Mouse (Mus musculus): Measurements from ENCODE around the gene Catsperd. TPM values are rescaled to one million over a fixed set of nuclear protein-coding genes. Genes with fewer than 3 reads are reported as not detected.
"Not testable (repeated sequence)": the region's sequence is repeated elsewhere in the genome, so short reads cannot be mapped to it uniquely, and the experiment has no call there.

Gene Catsperd
- total and polyA plus RNA-seq, 3 experiments = 1.1 to 6.6 (median 1.9) TPM

DNA sequence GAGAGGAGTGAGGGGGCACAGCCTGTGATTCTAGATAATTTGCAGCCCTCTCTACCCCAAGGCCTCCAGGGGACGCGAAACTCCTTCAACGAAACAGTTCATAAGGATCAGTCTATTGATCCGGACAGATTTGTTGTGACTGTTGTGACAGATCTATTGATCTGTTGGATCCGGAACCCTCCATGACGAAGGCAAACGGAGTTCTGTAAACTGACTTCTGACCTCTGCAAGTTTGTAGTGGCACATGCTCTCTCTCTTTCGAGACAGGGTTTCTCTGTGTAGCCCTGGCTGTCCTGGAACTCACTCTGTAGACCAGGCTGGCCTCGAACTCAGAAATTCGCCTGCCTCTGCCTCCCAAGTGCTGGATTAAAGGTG is 15.4 kb upstream of the Catsperd start:
- not testable (repeated sequence) for DNase-seq

DNA sequence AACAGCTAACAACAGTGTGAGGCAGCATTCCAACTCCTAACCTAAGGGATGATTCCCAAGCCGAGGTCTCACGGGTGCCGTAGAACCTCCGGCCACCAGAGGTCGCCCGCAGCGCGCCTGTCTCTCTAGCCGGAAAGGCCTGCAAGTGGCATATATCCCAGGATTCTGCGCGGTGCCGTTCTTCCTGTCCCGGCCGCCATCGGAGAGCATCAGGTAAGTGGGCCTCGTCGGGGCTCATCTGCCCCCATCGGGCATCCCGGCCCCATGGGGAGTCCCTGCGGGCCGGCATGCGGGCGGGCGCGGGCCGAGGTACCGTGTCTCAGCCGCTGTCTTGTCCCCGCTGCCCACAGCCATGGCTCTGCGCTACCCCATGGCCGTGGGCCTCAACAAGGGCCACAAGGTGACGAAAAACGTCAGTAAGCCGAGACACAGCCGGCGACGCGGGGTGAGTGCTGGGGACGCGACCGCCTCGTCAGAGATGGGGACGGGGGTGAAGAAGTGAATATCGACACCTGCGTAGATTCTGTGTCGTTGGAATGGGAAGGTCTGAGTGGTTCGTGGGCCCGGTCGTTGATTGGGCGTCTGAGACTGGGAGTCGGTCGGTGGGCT is 14.6 kb upstream of the Catsperd start, which contains the start of gene Rpl36:
Gene Rpl36, plus strand, starts transcription at position 181 of the 609 bp plus-strand sequence.
- DNase-seq = peak; percentile 97

DNA sequence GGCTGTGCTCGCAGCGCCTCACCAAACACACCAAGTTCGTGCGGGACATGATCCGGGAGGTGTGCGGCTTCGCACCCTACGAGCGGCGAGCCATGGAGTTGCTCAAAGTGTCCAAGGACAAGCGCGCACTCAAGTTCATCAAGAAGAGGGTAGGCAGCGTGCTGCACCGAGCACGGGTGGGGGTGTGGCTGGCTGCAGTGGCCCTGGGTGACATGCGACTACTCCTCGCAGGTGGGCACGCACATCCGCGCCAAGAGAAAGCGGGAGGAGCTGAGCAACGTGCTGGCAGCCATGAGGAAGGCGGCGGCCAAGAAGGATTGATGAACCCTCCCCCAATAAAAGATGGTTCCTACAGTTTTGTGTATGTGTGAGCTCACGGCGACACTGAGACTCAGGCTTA is 14.1 kb upstream of the Catsperd start:
- peak; percentile 74 for DNase-seq

DNA sequence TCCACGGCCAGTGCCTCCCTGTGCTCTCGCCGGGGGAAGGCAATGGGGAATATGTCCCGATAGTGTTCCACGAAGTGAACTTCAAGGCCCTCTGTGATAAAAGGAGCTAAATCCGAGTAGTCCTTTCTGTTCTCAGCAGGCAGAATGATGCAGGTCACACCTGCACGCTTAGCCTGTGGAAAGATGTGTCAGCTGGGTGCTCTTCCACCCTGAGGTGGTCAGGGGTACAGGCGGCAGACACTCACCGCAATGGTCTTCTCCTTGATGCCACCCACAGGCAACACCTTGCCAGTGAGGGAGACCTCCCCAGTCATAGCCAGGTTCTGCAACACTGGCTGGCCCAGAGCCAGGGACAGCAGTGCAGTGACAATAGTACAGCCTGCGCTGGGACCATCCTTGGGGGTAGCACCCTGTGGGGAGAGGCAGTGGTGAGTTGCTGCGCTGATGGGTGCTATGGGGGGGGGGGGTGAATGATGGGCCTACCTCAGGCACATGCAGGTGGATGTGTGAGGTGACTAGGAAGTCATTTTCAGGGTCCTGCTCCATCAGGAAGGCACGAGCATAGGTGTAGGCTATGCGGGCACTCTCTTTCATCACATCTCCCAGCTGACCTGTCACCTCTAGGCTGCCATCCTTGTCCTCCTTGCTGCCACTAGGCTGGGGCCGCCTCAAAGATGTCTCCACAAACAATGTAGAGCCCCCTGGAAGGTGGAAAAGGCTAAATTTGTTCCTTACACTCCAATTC is 13.4 kb upstream of the Catsperd start:
- DNase-seq = peak; percentile 66

DNA sequence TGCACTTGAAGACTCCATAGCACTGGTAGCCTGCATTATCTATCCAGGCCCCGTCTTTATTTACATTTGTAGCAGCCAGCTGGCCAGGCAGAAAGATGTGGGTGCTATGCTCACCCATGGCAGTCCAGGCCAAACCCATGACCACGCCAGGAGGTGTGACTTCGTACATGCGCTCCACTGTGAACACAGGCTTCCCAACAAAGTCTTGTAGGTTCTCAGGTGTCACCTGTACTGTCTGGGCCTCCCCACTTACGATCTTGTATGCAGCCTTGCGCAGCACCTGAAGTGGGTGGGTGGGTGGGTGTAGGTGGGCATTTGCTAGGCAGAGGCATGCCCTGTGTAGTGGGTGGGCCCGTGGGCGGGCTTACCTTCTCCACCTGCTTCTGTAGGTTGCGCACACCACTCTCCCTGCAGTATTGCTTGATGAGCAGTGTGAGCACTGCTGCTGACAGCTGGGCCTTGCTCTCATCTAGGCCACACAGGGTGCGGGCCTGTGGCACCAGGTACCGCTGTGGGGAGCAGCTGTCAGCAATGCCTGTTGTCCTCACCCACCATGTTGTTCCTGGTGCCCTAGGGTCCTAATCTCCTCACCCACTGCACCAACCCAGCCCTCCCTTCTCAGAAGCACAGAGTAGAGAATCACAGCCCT is 12.7 kb upstream of the Catsperd start:
- DNase-seq = no peak

DNA sequence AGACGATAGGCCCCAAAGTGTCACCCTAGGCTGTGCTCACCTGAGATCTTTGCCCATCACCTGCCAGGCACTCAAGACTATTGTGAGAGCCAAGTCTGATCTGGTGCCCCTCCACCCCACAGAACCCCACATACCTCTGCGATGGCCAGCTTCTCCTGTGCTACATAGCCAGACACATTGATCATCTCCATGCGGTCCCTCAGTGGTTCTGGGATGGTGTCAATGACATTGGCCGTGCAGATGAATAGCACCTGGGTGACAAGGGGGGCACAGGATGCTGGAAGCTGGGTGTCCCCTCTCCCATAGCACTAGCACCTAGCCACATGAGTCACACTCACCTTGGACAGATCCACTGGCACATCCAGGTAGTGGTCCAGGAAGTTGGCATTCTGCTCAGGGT is 12.2 kb upstream of the Catsperd start:
- no peak for DNase-seq

DNA sequence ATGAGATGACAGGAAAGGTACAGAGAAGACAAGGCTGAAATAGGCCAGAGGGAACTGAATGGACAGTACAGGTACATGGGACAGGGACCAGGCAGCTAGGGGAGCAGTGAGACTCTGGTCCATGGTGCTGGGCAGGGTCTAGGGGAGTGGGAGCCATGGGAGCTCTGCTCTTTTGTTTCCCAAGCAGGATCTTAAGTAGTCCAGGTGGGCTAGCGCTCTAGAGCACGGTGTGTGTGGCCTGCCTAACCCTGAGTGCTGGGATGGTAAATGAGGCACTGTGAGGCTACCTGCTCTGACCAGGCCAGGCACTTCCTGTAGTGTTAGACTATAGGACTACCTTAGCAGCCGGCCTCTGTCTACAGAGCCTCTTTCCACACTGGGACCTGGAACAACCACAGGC is 11.2 kb upstream of the Catsperd start:
- no peak for DNase-seq

DNA sequence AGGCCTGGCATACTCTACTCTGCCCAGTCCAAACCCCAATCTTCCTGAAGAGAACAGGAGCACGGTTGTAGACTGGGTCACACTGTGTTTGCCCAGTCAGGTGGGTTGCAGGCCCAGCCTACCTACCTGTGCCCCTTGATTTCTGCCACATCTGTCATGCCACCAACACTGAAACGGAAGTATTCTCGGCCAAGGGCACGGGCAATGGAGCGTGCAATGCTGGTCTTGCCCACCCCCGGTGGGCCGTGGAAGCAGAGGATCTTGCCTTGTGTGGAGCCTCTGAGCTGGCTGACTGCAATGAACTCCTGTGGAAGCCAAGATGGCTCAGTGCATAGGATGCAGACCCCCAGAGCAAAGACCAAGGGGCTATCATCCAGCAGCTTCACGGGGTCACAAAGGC is 10.3 kb upstream of the Catsperd start:
- DNase-seq = no peak

DNA sequence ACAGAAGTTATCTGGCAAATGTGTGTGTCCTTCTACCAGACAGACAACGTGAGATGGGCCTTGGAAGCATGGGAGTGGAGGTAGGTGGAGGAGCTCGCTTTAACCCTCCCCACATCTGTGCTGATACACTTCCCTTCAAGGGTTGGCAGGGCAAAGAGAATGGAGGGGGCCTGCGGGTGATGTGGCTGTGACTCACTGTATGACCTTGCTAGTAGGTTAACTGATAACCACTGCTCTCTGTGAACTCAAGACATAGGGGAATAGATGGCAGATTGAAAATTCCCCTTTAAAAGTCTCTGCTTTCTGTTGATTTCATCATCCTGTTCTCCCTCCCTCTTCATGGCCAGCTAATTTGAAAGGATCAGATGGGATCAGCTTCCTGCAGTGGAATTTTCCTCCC is 2.4 kb upstream of the Catsperd start:
- peak; percentile 90 for DNase-seq

DNA sequence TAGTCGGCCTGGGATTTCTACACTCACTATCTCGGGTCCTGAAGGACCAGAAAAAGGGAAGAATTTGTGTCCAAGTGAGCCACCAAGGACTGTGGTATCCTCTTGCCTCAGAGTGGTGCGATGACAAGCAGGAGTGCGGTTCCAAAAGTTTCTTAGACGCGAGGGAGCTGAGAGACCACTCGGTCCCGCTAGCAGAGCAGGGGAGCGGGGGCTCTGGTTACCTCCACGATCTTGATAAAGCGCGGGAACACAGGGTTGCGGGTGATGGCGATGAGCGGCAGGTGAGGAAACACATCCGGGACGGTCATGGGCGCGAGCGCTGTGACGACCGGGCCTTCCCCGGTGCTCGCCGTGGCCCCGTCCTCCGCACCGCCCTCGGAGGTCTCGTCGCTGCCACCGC is 1.7 kb upstream of the Catsperd start:
- no peak for DNase-seq

DNA sequence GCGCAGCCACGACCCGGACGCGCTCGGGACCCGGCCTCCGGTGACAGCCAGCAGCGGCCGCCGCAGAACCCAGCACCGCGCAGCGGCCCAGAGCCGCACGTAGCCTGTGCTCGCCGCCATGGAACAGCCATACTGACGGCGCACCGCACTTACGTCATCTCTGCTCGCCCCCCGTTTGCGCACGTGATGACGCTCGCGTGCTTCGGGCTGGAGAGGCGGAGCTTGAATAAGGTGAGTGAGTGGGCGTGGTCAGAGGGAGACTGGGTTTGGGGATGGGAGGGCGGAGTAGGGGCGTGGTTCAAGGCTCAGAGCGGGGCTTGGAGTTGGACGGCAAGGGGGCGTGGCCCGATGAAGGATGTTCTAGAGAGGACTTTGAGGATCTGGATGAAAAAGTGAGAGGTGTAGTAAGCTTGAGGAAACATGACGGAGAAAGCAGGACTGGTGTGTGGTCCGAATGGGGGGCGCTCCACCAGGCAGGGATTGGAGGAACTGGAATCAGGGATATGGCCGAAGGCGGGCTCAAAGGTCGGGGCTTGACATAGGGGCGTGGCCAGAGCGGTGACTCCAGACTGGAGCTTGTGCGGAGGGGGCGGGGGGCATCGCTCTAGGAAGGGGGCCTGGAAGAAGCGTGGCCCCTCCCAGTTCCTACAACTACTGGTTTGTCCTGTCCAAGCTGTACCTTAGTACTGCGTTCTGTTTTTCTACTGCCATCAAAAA is 1.0 kb upstream of the Catsperd start, which contains the start of gene Lonp1:
Gene Lonp1, minus strand, starts transcription at position 134 of the 717 bp plus-strand sequence.
- peak; percentile 98 for DNase-seq

DNA sequence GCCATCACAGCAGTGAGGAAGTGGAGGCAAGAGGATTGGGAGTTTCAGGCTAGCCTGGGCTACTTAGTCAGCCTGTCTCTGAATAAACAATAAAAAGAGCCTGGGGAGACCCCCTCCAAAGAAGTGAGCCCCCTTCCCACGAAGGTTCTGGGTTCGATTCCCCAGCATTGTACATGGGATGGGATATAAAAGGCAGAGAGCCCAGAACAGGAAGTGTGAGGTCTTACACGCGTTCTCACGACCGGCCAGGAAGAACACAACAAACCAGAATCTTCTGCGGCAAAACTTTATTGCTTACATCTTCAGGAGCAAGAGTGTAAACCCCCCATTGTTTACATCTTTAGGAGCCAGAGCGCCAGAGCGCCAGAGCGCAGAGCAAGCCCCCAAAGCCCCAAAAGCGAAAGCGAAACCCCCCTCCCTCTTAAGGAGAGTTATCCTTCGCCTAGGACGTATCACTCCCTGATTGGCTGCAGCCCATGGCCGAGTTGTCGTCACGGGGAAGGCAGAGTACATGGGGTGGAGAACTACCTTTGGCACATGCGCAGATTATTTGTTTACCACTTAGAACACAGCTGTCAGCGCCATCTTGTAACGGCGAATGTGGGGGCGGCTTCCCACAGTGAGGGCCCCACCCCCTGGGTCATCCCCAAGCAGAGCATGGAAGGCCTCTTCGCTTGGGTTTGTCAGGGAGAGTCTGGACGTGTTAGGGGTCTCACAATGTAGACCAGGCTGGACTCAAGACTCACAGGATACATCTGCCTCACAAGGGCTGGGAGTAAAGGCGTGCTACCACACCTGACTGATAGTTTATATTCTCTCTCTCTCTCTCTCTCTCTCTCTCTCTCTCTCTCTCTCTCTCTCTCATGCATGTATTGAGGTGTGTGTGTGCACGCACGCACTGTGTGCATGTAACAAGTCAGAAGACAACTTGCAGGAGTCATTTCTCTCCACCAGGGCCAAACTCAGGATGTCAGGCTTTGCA is 2.1 kb downstream of the Catsperd start:
- DNase-seq = not testable (repeated sequence)

DNA sequence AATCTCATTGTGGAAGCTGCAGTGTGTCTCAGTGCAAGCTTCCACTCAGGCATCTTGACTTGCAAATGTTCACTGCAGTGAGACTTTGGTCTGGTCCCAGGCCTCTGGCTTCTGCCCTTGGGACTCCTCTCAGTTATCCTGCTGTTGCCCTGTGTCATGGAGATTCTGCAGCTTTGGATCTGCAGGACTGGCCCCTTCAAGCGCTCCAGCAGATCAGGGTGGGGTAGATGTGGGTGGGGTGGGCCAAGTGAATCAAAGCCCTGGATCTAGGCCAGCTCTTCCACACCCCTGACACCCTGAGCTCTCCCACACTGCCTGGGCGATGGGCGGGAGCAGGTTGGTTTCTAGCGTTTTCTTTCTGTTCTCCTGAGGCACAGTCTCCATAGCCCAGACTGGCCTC is 3.9 kb downstream of the Catsperd start:
- DNase-seq = no peak

DNA sequence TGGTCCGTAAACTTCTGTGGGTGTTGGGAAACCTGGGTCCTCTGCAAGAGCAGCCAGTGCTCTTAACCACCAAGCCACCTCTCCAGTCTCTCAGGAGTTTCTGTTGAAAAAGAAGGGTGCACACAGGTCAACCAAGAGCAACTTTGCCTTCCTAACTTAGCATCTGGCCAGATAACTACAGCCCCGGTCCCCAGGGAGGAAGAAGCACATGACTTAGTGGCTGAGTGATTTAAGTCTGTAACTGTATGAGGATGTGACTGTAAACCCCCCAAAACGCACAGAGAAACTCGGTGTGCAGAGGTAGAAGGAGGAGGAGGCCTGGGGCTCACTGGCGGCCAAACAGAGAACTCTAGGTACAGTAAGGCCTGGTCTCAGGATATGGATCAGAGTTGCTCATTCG is 6.1 kb downstream of the Catsperd start:
- DNase-seq = no peak

DNA sequence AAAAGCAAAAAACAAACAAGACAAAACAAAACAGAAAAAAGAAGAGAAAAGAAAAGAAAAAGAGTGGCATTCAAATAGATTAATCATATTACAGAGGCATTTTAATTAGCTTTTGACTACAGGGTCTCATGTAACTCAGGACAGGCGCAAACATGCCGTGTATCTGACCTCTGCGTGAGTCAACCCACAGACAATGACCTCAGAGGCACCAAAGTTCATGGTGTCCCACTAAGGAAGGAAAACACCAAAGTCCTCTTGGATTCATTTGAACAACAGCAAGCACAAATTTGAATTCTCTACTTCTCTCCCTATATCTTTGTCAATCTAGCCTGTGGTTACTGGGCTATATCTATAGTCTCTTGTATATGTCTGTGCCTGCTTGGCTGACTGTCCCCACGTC is 15.3 kb downstream of the Catsperd start:
- no peak for DNase-seq

DNA sequence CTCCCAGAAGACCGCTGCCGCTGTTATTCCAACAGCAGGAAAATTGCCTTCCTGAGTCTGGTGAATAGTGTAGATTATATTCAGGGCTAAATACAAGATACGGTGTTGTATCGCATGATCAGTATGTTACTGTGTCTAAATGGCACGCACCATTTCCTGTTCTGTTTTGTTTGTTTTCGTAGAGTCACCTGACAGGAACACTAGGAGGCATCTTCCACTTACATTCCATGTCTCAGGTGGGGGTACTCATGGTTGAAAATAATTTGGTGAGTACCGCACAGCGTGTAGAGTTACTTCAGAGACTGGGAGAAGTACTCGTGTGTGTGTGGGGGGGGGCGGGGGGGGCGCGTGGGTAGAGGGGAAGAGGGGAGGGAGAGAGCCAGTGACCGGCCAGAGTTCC is 19.6 kb downstream of the Catsperd start:
- DNase-seq = no peak

DNA sequence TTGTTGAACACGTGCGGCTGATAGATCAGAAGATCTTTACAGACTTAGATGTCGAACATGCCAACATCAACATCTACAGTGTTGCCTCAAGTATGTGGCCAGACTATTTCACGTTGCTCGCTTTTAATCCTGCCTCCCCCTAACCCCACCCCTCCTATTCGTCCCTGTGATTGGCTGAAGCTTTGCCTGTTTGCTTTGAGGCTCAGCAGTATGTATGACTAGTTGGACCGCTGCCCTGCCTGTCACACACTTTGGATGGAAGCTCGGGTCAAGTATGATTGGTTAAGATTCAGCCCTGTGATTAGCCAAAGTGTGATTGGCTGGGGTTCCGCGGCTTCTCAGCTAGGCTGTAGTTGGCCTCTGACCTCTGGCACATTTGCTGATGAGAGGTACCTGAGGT is 23.9 kb downstream of the Catsperd start:
- DNase-seq = no peak

DNA sequence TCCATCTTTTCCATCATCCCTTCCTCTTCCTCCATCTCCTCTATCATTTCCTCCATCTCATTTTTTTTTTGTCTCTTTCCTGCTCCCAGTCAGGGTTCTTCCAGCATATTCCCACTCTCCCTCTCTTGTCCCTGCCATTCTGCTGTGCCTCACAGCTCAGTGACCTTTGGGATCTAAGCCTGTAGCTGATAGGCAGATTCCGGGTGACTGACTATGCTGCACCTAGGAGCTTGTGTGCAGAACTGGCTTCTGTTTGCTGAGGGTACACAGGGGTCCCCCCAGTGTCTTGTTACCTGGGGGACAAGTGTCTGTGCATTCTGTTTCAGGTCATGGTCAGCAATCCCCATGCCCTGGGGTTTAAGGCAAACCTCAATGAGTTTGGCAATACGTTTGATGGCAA is 26.8 kb downstream of the Catsperd start:
- DNase-seq = peak; percentile 41

DNA sequence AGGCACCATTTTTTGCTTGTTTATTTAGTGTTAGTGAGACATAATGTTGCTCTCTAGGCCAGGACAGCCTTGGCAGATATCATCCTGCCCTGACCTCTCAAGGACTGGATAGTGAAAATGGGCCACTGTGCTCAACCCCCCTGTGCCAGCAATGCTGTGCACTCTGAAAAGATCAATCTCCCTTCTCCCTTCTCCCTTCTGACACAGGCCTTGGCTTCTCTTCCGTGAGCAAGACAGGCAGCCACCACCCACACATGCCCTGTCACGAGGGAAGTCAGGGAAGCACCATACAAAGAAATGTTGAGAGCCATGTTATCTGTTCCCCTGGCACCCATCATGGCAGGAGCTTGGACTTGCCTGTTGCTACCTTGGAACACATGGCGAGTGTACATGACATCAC is 27.4 kb downstream of the Catsperd start:
- peak; percentile 74 for DNase-seq

DNA sequence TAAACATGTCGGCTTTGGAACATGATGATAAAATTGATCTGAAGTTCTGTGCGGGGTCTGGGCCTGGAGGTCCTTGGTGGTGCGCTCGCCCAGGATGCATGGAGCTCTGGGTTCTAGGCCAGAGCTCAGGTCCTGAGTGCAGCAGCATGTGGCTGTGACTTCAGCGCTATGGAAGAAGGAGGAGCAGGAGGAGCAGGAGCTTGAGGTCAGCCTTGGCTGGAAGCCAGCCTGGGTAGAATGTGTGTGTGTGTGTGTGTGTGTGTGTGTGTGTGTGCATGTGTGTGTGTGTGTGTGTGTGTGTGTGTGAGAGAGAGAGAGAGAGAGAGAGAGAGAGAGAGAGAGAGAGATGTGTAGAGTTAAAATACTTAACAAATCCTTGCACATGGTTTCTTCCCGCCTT is 28.2 kb downstream of the Catsperd start:
- DNase-seq = no peak

DNA sequence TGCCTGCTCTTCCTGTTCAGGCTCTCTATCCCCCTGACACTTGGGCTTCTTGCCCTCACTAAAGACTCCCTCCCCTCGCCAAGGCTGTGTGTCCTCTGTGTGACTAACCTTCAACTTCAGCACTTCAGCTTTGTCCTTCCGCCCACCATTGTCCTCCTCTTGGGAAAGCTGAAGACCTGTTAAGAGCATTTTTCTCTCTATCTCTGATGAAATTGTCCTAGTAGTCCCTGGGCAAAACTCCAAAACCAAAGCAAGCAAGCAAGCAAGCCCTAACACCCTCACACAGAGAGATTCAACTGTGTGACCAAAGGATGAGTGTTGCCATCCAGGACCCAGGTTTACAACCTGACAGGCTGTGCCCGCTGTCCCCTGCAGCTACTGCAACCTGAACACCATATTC is 35.7 kb downstream of the Catsperd start:
- DNase-seq = no peak
